Mouse (Mus musculus) olfactory bulb, adult 2 months (tissue): ENCODE results near the gene Vmn1r90. TPM values are rescaled to one million over a fixed set of nuclear protein-coding genes. Genes with fewer than 3 reads are reported as not detected.
"Not testable (repeated sequence)": the region's sequence is repeated elsewhere in the genome, so short reads cannot be mapped to it uniquely, and the experiment has no call there.

ENCODE experiments used
- H3K27ac ChIP-seq: fragments of 200-500 bp; 2 replicates; pipeline ENCODE4 v1.5.1; 2012; ENCODE audit warnings: low read depth, low read length; ENCODE audit not compliant: insufficient read depth
- H3K4me1 ChIP-seq: fragments of 200-500 bp; 2 replicates; pipeline ENCODE4 v1.6.1; 2012; ENCODE audit warnings: low read length; ENCODE audit not compliant: control insufficient read depth, insufficient read depth
- H3K4me3 ChIP-seq: fragments of 200-500 bp; 2 replicates; pipeline ENCODE4 v1.5.1; 2012; ENCODE audit warnings: mild to moderate bottlenecking, low read depth, low read length, moderate library complexity; ENCODE audit not compliant: insufficient read depth
- CTCF ChIP-seq: fragments of 200-500 bp; IDR thresholded peaks from 2 replicates; pipeline ENCODE4 v1.5.1; 2012; ENCODE audit warnings: low read depth, mild to moderate bottlenecking, low read length, moderate library complexity; ENCODE audit not compliant: insufficient read depth
- POLR2A ChIP-seq: fragments of 200-500 bp; IDR thresholded peaks from 2 replicates; pipeline ENCODE4 v1.6.1; 2012; ENCODE audit warnings: mild to moderate bottlenecking, low read depth, low read length, moderate library complexity; ENCODE audit not compliant: insufficient read depth
- WGBS: fragments of 180-500 bp; shearing (Covaris S2); methylation state at CpG from one replicate; pipeline ENCODE4 v1.1.7; 2018; 5-methylcytosine and 5-hydroxymethylcytosine counted together
- polyA plus RNA-seq: library from polyadenylated mRNA; stranded (reverse); fragments of >200 nt; gene quantifications from 2 replicates; pipeline ENCODE4 v1.2.4, GENCODE M21; 2012; ENCODE audit warnings: low replicate concordance; ENCODE audit not compliant: missing spikeins, insufficient read depth, insufficient read length

Gene Vmn1r90
- polyA plus RNA-seq, result not detected in 2 replicates

DNA sequence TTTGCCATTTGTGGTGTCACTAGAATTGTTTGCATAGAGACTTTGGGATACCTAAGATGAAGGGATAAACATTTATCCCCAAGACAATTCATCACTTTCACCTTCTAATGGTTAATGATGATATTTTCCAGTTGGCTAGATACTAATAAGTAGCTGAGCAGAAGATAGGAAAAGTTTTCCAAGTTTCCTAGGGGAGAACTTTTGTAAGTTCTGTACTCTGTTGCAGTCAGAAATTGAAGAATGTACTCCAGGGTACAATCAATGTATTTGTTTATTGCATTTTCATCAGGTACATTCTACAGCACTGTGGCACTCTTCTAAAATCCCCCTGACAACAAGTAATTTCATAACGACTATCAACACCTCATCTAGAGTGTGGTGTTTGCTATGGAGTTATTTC lies at the start of gene Vmn1r90:
Gene Vmn1r90 (minus strand): TSS at position 101 of the 400 bp plus-strand sequence.
- no peak for TF ChIP-seq POLR2A
- TF ChIP-seq CTCF, result no peak
- no peak within 1 kb of the TSS for H3K27ac ChIP-seq
- 68% methylated on average over 1 of the region's 1 CpGs for WGBS
- no peak within 1 kb of the TSS for H3K4me3 ChIP-seq
- H3K4me1 ChIP-seq, result no peaks in the 10 kb centered on the region

- WGBS, result 68% methylated on average over 8 of the region's 8 CpGs
- H3K4me3 ChIP-seq, H3K27ac ChIP-seq, H3K4me1 ChIP-seq: not testable (repeated sequence)
Measured at GRCm38 (mm10) chr7:14593009-14593408, 29.7 kb upstream of the Vmn1r90 start.

GRCm38 (mm10) chr7:14552284-14552683 lies 11.0 kb downstream of the Vmn1r90 start:
- no peaks in the 10 kb centered on the region for H3K4me1 ChIP-seq
- WGBS, result 84% methylated on average over 1 of the region's 1 CpGs
- no peak overlapping the region for H3K4me3 ChIP-seq
- TF ChIP-seq CTCF, result no peak
- TF ChIP-seq POLR2A, result no peak
- H3K27ac ChIP-seq, result no peak overlapping the region

DNA sequence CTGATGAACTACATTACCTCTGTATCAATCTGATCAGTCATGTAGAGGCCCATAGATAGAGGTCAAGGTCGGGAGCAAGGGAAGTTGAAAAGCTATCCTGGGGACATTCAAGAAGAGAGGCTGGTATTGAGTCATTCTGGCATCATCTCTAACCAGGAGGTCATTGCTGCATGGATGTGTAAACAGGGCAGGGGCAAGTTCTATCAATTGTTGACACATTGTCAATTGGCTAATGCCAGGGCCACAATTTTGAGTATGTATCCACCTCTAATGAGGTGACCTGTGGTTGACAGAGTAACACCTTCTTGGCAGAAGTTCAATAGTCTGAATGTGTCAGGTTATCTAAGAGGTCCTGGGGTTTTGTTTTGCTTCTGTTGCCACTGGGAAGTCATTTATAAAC lies 38.0 kb downstream of the Vmn1r90 start:
- H3K4me3 ChIP-seq, result no peak overlapping the region
- H3K27ac ChIP-seq, result no peak overlapping the region
- WGBS, result 65% methylated on average over 1 of the region's 1 CpGs
- TF ChIP-seq POLR2A, result no peak
- TF ChIP-seq CTCF, result no peak
- no peaks in the 10 kb centered on the region for H3K4me1 ChIP-seq

- Histone ChIP-seq H3K4me3 (no peak overlapping the region), H3K27ac (no peak overlapping the region), H3K4me1 (no peaks in the 10 kb centered on the region)
- 83% methylated on average over 1 of the region's 1 CpGs for WGBS
- TF ChIP-seq CTCF (no peak), POLR2A (no peak)
Measured at GRCm38 (mm10) chr7:14522636-14523035, 40.7 kb downstream of the Vmn1r90 start.

DNA sequence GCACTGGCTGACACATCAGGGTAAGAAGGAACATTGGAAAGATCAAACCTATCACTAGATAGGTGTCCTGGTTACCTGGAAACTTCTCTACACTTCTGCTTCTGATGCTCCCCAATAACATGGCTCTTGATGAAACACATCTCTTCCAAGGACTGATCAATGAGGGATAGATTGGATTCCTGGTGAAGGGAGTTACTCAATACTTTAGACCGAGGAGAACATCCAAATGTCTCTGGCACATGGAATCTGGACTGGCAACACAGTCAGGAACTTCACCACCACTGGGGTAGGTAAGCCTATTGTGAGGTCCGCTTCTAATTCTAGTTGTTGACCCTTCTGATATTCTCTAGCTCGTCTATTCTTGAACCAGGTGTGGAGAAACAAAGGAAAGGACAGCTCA lies 45.0 kb downstream of the Vmn1r90 start:
- 69% methylated on average over 3 of the region's 3 CpGs for WGBS
- H3K27ac ChIP-seq, result no peak overlapping the region
- TF ChIP-seq POLR2A (no peak), CTCF (no peak)
- H3K4me3 ChIP-seq, result no peak overlapping the region
- H3K4me1 ChIP-seq, result no peaks in the 10 kb centered on the region

Other genes starting within 250 kb of the Vmn1r90 start
- gene Obox8, start 229.9 kb downstream of the Vmn1r90 start, polyA plus RNA-seq, result not detected in 2 replicates
- gene Sult2a8, start 116.7 kb downstream of the Vmn1r90 start, polyA plus RNA-seq, result not detected in 2 replicates
- not detected in 2 replicates for gene Sult2a7, start 69.3 kb downstream of the Vmn1r90 start, polyA plus RNA-seq
- not detected in 2 replicates for gene Obox7, start 96.0 kb upstream of the Vmn1r90 start, polyA plus RNA-seq